Mouse (Mus musculus): ENCODE data around the gene Gstk1. TPM values are rescaled to one million over a fixed set of nuclear protein-coding genes. Genes with fewer than 3 reads are reported as not detected.

The Gstk1 gene
- 12.3 and 13.5 TPM in 2 replicates for polyA plus RNA-seq (2015; fragmentation: Nextera tagmentation; extraction: Ambion mirVana)

DNA sequence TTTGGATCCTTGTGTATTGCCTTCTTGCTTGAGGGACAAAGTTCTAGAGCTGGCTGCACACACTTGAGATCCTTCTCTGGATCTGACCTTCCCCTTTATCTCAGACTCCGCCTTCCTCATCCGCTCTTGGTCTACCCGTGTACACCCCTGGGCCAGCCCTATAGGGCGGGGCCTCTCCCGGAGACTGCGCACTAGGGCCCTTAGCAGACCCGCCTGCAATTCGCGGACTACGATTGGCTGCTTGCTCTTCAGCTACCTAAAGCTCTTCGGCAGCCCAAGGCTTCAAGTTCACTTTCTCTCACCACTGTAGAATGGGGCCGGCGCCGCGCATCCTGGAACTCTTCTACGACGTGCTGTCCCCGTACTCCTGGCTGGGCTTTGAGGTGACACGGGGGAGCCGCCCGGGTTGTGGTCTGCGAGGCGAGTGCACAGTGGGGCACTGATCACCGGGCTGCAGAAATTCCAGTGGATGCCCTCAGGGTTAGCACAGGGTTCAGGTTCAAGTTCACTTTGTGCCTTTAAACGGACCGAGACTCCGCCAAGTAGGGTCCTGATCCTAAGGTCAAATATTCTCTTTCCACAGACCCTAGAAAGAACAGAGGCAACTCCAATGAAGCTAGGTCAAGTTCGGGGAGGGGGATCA is at the start of gene Gstk1:
Gene Gstk1 (plus strand): TSS at position 225 of the 643 bp plus-strand sequence.
- H3K4me2 ChIP-seq, result peak within 1 kb of the TSS; percentile 76
- H3K36me3 ChIP-seq, result no peaks in the 10 kb centered on the region
- H3K9ac ChIP-seq, result peak within 1 kb of the TSS; percentile 69
- WGBS, result 2% methylated on average over 28 of the region's 28 CpGs
- H3K27ac ChIP-seq, result no peak within 1 kb of the TSS
- peak; percentile 100 for ATAC-seq (ENCODE audit: low FRiP score)
- H3K9me3 ChIP-seq, result no peaks in the 10 kb centered on the region
- peaks cover 12% of the 10 kb centered on the region for H3K27me3 ChIP-seq
- H3K4me1 ChIP-seq (replicated peaks), result 0 out of 2 replicates have a peak, but pooled peaks cover 8% of the 10 kb centered on the region
- peak within 1 kb of the TSS; percentile 52 for H3K4me3 ChIP-seq

DNA sequence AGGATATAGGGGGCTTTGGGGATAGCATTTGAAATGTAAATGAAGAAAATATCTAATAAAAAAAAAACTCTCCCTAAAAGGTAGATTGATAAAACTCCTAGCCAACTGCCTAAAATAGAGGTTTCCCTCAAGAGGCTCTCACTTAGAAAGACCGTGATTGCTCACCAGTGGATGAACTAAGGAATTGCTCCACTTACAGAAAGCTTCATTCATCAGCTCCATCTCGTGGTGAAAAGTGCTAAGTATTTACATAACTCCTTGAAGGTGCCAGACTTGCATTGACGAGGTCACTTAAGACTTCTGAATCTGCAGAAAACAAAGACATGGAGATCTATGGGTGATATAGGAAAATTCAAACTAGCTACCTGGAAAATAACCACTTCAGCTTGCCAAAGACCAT is 48.0 kb upstream of the Gstk1 start:
- WGBS, result 50% methylated on average over 3 of the region's 3 CpGs
- Histone ChIP-seq H3K9ac (no peak overlapping the region), H3K27me3 (no peaks in the 10 kb centered on the region), H3K9me3 (no peaks in the 10 kb centered on the region), H3K4me2 (no peak overlapping the region), H3K4me3 (no peak overlapping the region), H3K27ac (no peak overlapping the region), H3K36me3 (no peaks in the 10 kb centered on the region), H3K4me1 (replicated peaks) (no peaks in the 10 kb centered on the region)
- ATAC-seq (ENCODE audit: low FRiP score), result no peak

DNA sequence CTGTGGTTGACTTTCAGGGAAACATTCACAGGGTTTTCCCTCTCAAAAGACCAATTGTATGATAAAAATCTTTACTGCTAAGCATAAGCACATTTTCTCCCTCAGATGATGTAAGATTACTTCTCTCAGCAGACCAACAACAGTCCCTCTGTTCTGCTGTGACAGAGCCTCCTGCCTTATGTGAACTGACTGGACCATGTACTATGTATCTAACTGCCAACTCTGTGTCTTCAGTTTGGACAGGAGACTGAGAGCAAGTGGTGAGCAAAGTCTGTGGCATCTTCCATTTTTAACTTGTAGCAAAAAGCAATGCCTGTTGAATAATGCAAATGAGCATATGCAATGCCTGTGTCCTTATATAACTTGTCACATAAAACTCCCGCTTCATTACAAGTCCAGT is 46.2 kb upstream of the Gstk1 start:
- Histone ChIP-seq H3K27ac (no peak overlapping the region), H3K27me3 (no peaks in the 10 kb centered on the region), H3K4me1 (replicated peaks) (no peaks in the 10 kb centered on the region), H3K36me3 (no peaks in the 10 kb centered on the region), H3K9ac (no peak overlapping the region), H3K4me3 (no peak overlapping the region), H3K9me3 (no peaks in the 10 kb centered on the region), H3K4me2 (no peak overlapping the region)
- ATAC-seq (ENCODE audit: low FRiP score), result no peak
- WGBS, result 85% methylated on average over 1 of the region's 1 CpGs

DNA sequence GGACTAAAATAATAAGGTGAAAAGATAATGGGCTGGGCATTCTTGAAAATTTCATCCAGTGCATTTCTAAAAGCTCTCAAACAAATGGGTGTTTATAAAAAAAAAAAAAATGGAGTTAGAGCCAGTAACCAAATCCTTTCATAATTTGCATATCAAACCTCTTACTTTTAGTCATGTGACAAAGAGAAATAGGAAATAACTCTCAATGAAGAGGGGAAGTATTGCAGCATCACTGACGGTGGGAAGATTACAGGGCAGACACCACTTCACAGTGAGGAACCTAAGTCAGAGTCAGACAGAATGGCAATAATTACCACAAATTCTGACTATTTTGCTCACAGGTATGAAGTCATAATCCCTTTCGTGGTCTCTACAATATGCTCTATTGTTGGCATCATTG is 30.7 kb upstream of the Gstk1 start, which contains the start of gene Tas2r144:
Gene Tas2r144 (plus strand): TSS at position 301 of the 400 bp plus-strand sequence.
- no peak within 1 kb of the TSS for H3K4me2 ChIP-seq
- 86% methylated on average over 2 of the region's 2 CpGs for WGBS

DNA sequence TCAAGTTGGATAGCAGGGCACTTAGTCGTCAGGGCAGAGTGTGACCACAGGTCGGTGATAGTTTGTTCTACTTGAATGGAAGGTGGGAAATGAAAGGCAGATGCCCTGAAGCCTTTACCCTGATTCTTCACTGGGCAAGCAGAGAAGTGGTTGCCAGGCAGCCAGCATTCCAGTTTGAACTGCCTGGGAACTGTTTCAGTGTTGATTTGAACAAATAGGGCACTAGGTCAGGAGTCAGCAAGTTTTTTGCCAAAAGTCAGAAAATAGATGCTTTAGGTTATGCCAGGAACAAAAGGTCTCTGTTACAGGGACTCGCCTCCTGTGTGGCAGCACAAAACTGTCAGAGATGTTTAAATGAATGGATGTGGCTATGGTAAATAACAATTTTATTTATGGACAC is 23.4 kb upstream of the Gstk1 start:
- Histone ChIP-seq H3K4me1 (replicated peaks) (no peaks in the 10 kb centered on the region), H3K4me2 (no peak overlapping the region), H3K9me3 (no peaks in the 10 kb centered on the region), H3K9ac (no peak overlapping the region), H3K27ac (no peak overlapping the region), H3K36me3 (no peaks in the 10 kb centered on the region), H3K4me3 (no peak overlapping the region), H3K27me3 (no peaks in the 10 kb centered on the region)
- ATAC-seq (ENCODE audit: low FRiP score), result no peak
- 51% methylated on average over 3 of the region's 3 CpGs for WGBS

More for the DNA sequence above, 30.7 kb upstream of the Gstk1 start, which contains the start of gene Tas2r144:
- Histone ChIP-seq H3K27ac (no peak within 1 kb of the TSS), H3K36me3 (no peaks in the 10 kb centered on the region), H3K27me3 (no peaks in the 10 kb centered on the region), H3K9me3 (no peaks in the 10 kb centered on the region), H3K9ac (no peak within 1 kb of the TSS), H3K4me3 (no peak within 1 kb of the TSS), H3K4me1 (replicated peaks) (no peaks in the 10 kb centered on the region)
- no peak for ATAC-seq (ENCODE audit: low FRiP score)

DNA sequence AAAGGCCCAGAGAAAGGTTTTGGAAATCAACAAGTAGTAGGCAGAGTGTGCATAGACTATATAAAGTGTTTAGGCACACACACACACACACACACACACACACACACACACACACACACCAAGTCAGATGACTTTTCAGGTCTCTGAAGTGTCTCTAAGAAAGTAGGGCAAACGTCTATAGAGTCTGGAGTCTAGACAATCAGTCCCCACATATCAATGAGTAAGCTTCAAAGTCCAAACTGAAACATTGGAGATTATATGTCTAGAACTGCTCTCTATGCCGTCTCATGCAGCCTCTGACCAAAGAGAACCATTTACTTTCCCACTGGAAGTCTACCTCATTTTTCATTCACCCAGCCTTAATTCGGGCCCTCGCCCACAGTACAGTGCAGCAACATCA is 20.7 kb upstream of the Gstk1 start:
- no peaks in the 10 kb centered on the region for H3K27me3 ChIP-seq
- no peak overlapping the region for H3K9ac ChIP-seq
- no peaks in the 10 kb centered on the region for H3K4me1 ChIP-seq (replicated peaks)
- no peaks in the 10 kb centered on the region for H3K9me3 ChIP-seq
- H3K4me2 ChIP-seq, result no peak overlapping the region
- H3K36me3 ChIP-seq, result no peaks in the 10 kb centered on the region
- WGBS, result 83% methylated on average over 4 of the region's 4 CpGs
- no peak overlapping the region for H3K27ac ChIP-seq
- no peak for ATAC-seq (ENCODE audit: low FRiP score)
- H3K4me3 ChIP-seq, result no peak overlapping the region

DNA sequence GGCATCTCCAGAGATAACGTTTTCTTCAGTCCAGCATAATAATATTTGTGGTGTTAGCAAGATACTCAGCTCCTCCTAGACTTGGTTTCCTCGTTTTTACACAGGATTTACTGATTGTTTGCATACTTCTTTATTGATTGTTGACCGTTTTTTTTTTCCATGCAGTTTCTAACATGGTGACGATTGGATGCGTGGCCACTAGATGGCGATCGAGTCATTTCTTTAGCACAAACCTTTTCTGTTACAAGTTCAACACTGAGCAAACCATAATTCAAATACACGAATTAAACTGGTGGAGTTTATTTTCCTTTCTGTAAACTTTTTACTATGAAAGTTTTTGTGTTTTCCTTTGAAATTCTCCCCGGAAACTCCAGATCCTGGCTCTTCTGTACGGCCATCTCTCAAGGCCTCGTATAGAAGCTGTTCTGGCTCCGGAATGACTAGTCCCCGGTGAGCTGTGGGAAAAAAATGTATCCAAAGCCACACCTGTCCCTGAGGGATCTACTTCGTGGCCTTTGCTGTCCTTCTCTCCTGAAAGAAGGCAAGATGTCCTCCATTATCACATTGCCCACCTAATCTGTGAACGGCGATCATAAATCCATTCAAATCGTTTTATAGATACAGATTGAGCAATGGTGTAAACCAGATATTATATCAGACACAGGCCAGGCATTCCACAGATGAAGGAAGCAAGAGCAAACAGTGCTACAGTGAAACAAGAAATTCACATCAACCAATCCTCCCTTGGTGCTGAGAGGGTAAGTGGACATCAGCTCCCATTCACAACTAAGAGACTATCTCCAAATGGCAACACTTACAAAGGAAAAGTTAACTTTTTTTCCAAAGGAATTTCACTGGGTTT is 18.3 kb upstream of the Gstk1 start:
- ATAC-seq (ENCODE audit: low FRiP score), result no peak
- no peak overlapping the region for H3K4me2 ChIP-seq
- H3K27ac ChIP-seq, result no peak overlapping the region
- H3K4me3 ChIP-seq, result no peak overlapping the region
- H3K4me1 ChIP-seq (replicated peaks), result no peaks in the 10 kb centered on the region
- no peaks in the 10 kb centered on the region for H3K9me3 ChIP-seq
- H3K27me3 ChIP-seq, result no peaks in the 10 kb centered on the region
- no peaks in the 10 kb centered on the region for H3K36me3 ChIP-seq
- H3K9ac ChIP-seq, result no peak overlapping the region
- 34% methylated on average over 17 of the region's 17 CpGs for WGBS

DNA sequence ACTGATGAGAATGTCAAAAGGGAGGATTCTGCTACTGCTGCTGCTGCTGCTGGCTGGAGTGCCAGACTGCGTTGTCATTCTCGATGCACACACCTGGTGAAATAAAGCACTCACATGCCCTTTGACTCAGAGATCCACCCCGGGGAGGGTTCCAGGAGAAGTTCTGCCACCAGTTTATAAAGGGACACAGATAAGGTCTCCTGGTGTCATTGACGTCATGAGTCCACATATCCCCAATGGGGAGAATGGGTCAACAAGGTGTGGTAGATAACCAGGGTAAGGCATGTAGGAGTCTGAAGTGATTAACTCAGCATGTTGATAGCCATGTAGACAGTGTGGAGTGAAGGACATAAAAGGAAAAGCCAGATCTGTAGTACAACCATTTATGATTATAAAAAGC is 16.1 kb upstream of the Gstk1 start:
- no peak for ATAC-seq (ENCODE audit: low FRiP score)
- Histone ChIP-seq H3K27ac (no peak overlapping the region), H3K9ac (no peak overlapping the region), H3K9me3 (no peaks in the 10 kb centered on the region), H3K4me2 (no peak overlapping the region), H3K27me3 (no peaks in the 10 kb centered on the region), H3K4me1 (replicated peaks) (no peaks in the 10 kb centered on the region), H3K4me3 (no peak overlapping the region), H3K36me3 (no peaks in the 10 kb centered on the region)
- 85% methylated on average over 4 of the region's 4 CpGs for WGBS

DNA sequence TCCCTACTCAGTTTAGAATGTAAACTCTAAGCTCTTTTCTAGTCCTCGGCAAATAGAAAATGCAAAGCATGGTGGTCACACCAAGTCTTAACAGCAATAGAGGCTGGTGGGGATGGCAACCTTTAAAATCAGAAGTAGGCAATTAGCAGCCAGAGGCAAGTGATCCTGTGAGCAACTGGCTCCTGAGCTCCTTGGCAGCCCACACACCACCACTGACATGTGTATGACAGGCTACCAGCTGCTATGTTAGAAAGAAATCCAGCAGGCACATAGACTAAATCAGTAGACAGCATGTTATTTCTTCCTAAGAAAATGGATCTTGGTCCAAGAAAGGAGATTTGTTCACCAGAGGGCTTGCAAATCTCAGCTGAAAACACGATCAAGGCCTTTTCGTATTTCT is 14.5 kb upstream of the Gstk1 start:
- 93% methylated on average over 3 of the region's 3 CpGs for WGBS
- no peak overlapping the region for H3K27ac ChIP-seq
- H3K27me3 ChIP-seq, result no peaks in the 10 kb centered on the region
- no peak for ATAC-seq (ENCODE audit: low FRiP score)
- no peak overlapping the region for H3K4me3 ChIP-seq
- no peak overlapping the region for H3K4me2 ChIP-seq
- no peak overlapping the region for H3K9ac ChIP-seq
- no peaks in the 10 kb centered on the region for H3K9me3 ChIP-seq
- no peaks in the 10 kb centered on the region for H3K4me1 ChIP-seq (replicated peaks)
- H3K36me3 ChIP-seq, result no peaks in the 10 kb centered on the region

DNA sequence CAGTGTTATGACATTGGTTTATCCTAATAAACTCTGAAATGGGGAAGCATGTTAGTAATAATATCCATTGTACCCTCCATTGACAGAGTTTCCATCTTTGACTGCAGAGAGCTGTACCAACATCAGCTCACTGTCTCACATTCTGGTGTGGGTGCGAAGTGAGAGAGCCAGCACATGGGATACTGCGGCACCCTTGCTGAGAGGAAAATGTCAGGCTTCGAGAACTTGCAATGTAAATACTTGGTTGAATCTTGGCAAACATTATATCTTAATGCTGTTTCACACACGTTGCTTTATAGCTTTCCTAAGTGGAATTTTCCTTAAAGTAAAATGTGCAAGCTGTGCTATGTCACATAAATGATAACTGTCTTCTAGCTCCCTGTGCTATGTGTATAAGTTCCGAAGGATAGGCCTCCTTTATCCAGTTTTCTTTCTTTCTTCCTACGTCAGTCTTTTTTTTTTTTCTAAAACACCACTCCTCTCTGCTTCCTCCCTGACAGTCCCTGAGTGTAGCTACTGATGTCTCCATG is 8.4 kb upstream of the Gstk1 start:
- H3K4me2 ChIP-seq, result no peak overlapping the region
- H3K27ac ChIP-seq, result no peak overlapping the region
- no peak overlapping the region for H3K9ac ChIP-seq
- no peak for ATAC-seq (ENCODE audit: low FRiP score)
- H3K4me1 ChIP-seq (replicated peaks), result no peaks in the 10 kb centered on the region
- no peaks in the 10 kb centered on the region for H3K9me3 ChIP-seq
- WGBS, result 73% methylated on average over 6 of the region's 6 CpGs
- H3K27me3 ChIP-seq, result no peaks in the 10 kb centered on the region
- no peaks in the 10 kb centered on the region for H3K36me3 ChIP-seq
- H3K4me3 ChIP-seq, result no peak overlapping the region

DNA sequence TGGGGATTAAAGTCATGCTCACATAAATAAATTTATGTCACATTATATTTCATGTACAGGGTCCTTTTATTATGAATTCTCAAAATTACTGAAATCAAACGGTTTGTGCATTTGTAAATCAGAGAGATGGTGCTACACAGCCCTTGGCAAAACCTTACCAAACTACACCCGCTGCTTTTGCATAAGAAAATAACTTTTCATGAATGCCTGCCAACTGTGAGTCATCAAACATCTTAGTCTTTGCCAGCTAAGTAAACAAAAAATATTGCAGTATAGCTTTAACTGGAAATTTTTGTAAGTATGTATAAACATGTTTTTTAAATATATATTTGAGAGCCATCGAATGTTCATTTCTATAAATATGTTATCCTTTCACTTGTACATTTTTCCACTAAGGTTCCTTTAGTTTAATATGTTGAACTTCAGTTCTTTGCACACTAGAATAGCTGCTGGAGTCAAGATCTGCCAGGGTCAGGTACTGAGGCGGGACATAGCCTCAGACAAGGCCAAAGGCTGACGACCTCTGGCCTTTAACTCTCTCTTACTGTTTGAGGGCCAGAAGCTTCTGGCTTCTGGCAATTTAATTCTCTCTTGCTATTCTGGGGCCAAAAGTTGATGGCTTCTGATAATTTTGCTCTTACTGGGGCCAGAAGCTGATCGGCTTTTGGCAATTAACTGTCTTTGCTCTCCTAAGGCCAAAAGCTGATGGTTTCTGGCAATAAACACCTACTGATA is 4.3 kb upstream of the Gstk1 start:
- 0 out of 2 replicates have a peak, but pooled peaks cover 7% of the 10 kb centered on the region for H3K4me1 ChIP-seq (replicated peaks)
- H3K27ac ChIP-seq, result no peak overlapping the region
- no peak for ATAC-seq (ENCODE audit: low FRiP score)
- WGBS, result 78% methylated on average over 6 of the region's 6 CpGs
- H3K9ac ChIP-seq, result no peak overlapping the region
- H3K36me3 ChIP-seq, result no peaks in the 10 kb centered on the region
- no peak overlapping the region for H3K4me2 ChIP-seq
- no peaks in the 10 kb centered on the region for H3K9me3 ChIP-seq
- no peak overlapping the region for H3K4me3 ChIP-seq
- peaks cover 6% of the 10 kb centered on the region for H3K27me3 ChIP-seq

DNA sequence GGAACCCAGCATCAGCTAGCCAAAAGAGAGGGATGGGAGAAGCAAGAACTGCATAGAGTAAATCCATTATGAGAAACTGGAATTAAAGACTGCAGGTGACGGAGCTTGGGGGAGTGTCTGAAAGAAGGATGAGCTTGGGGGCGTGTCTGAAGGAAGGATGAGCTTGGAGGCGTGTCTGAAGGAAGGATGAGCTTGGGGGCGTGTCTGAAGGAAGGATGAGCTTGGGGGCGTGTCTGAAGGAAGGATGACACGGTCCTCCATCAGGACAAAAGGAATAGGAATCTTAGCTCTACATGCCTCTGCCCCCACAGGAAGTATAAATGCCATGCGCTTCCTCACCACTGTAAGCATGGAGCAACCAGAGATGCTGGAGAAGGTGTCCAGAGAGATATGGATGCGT is 1.4 kb downstream of the Gstk1 start:
- no peak overlapping the region for H3K9ac ChIP-seq
- ATAC-seq (ENCODE audit: low FRiP score), result peak; percentile 27; the same call in 1 of the 2 replicates

More for the DNA sequence above, 1.4 kb downstream of the Gstk1 start:
- Histone ChIP-seq H3K4me1 (replicated peaks) (0 out of 2 replicates have a peak, but pooled peaks cover 8% of the 10 kb centered on the region), H3K4me3 (peak overlapping the region; percentile 22), H3K9me3 (no peaks in the 10 kb centered on the region), H3K36me3 (no peaks in the 10 kb centered on the region), H3K27ac (no peak overlapping the region), H3K27me3 (peaks cover 12% of the 10 kb centered on the region), H3K4me2 (peak overlapping the region; percentile 28)
- 4% methylated on average over 8 of the region's 8 CpGs for WGBS

Data from hindbrain, embryonic 13.5 days (tissue).